Mouse (Mus musculus): Measurements from ENCODE around the gene Mapk8ip2.

DNA sequence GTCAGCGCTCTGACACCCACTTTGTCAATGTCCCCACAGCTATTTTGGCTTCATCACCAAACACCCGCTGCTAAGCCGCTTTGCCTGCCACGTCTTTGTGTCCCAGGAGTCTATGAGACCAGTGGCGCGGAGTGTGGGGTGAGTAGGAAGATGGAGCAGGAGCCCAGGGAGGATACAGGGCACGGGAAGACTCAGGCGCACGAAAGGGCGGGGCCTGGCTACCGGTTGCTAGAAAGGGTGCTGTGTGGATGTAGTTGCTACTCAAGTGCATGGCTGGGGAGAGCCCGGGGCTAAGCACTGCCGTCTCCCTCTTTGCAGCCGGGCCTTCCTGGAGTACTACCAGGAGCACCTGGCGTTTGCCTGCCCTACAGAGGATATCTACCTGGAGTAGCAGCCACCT lies 7.6 kb downstream of the Mapk8ip2 start:
- TF ChIP-seq POLR2A (IDR thresholded peaks at IDR 0.05; ENCODE audit: borderline replicate concordance, extremely low read depth, insufficient read depth, insufficient read length, poor library complexity, severe bottlenecking) (no peak), CTCF (IDR thresholded peaks at IDR 0.05; ENCODE audit: borderline replicate concordance, extremely low read depth, insufficient read depth, insufficient read length) (no peak)
